14 mouse cellular contexts compared by ENCODE assay signal in genomic region chr15:85043761-85044160, GRCm38 (mm10). TPM values are rescaled to one million over a fixed set of nuclear protein-coding genes. Genes with fewer than 3 reads are reported as not detected.
DNase-seq lines count a peak whose midpoint lies in the region; ATAC-seq and TF ChIP-seq lines count a peak whose summit lies in the region.
"Had no signal": no experiment of that assay in that cellular context is flagged by ENCODE, and none has a peak within 500 bp of the region (broad histone marks: within the 10 kb centered on the region; RNA-seq: fewer than 3 reads in every experiment).

No protein-coding gene starts in this region.

- no peak for TF ChIP-seq POLR2A in limb, embryonic 14.5 days (IDR thresholded peaks at IDR 0.05; ENCODE audit: borderline replicate concordance, extremely low read depth, insufficient read depth, insufficient read length)

- intact Hi-C loops in left cerebral cortex, adult 2 months (cut with DNase I): loop anchor here (1.0 kb wide), 1 partner anchor 42 kb away; no protein-coding TSS in a partner anchor
- intact Hi-C loops in left cerebral cortex, postnatal 10 days (cut with DNase I): loop anchor here (5.0 kb wide), 1 partner anchor 41 kb away; no protein-coding TSS in a partner anchor

- WGBS in forebrain, embryonic 12.5 days: 81% methylated on average over 5 of the region's 5 CpGs
- WGBS in forebrain, embryonic 11.5 days: 82% methylated on average over 5 of the region's 5 CpGs
- WGBS in limb, embryonic 14.5 days: 73% methylated on average over 5 of the region's 5 CpGs
- WGBS in stomach, embryonic 14.5 days: 63% methylated on average over 5 of the region's 5 CpGs

- DNase-seq in forebrain, embryonic 11.5 days (ENCODE audit: low spot score): no peak
- no peak for DNase-seq in left cerebral cortex, adult 2 months (ENCODE audit: extremely low spot score in 1 of 2, low spot score in 2 of 2)
- DNase-seq in left cerebral cortex, postnatal 10 days (ENCODE audit: extremely low spot score in 1 of 2, low spot score in 2 of 2): no peak
- no peak for DNase-seq in limb, embryonic 14.5 days (ENCODE audit: low spot score)
- no peak for DNase-seq in cerebellum, adult 18-20 months
- no peak for DNase-seq in kidney, adult 8-10 months
- DNase-seq: adrenal gland, postnatal 25 days; heart, adult 18-20 months; kidney, adult 11 months; thymus, postnatal 14 days had no signal

- peaks cover 41% of the 10 kb centered on the region for H3K27me3 ChIP-seq in forebrain, embryonic 12.5 days
- peaks cover 4% of the 10 kb centered on the region for H3K27me3 ChIP-seq in forebrain, embryonic 11.5 days (ENCODE audit: control insufficient read depth, insufficient read depth, low read length)
- H3K27me3 ChIP-seq in limb, embryonic 14.5 days (ENCODE audit: control insufficient read depth, insufficient read depth, low read length): no peaks in the 10 kb centered on the region
- H3K27me3 ChIP-seq in stomach, embryonic 14.5 days (ENCODE audit: control insufficient read depth, insufficient read depth, low read length): no peaks in the 10 kb centered on the region
- H3K27me3 ChIP-seq: lung, embryonic 15.5 days had no signal

- H3K4me1 ChIP-seq in forebrain, embryonic 12.5 days: peaks cover 28% of the 10 kb centered on the region
- peaks cover 12% of the 10 kb centered on the region for H3K4me1 ChIP-seq in forebrain, embryonic 11.5 days (replicated peaks; ENCODE audit: control insufficient read depth, insufficient read depth, low read length)
- peaks cover 28% of the 10 kb centered on the region for H3K4me1 ChIP-seq in limb, embryonic 14.5 days (ENCODE audit: control insufficient read depth, insufficient read depth, low read length)
- peaks cover 22% of the 10 kb centered on the region; the same call in 1 of the 2 replicates for H3K4me1 ChIP-seq in stomach, embryonic 14.5 days (ENCODE audit: control insufficient read depth, insufficient read depth, low read length)

- H3K36me3 ChIP-seq in forebrain, embryonic 12.5 days (replicated peaks): peaks cover 20% of the 10 kb centered on the region; the same call in 1 of the 2 replicates
- no peaks in the 10 kb centered on the region; the same call in 1 of the 2 replicates for H3K36me3 ChIP-seq in forebrain, embryonic 11.5 days (ENCODE audit: control insufficient read depth, insufficient read depth, low read length)
- H3K36me3 ChIP-seq in limb, embryonic 14.5 days (ENCODE audit: control insufficient read depth, insufficient read depth, low read length): peaks cover 34% of the 10 kb centered on the region
- peaks cover 23% of the 10 kb centered on the region for H3K36me3 ChIP-seq in stomach, embryonic 14.5 days (ENCODE audit: control insufficient read depth, insufficient read depth, low read length)

- no peak for ATAC-seq in forebrain, embryonic 12.5 days (ENCODE audit: low FRiP score)
- no peak for ATAC-seq in forebrain, embryonic 11.5 days (replicated peaks; ENCODE audit: low FRiP score)
- ATAC-seq in limb, embryonic 14.5 days (ENCODE audit: low FRiP score, low read depth): no peak
- no peak for ATAC-seq in stomach, embryonic 14.5 days (ENCODE audit: insufficient number of reproducible peaks, insufficient read depth, low FRiP score, low read depth)

- H3K4me2 ChIP-seq in forebrain, embryonic 12.5 days: no peak overlapping the region
- no peak overlapping the region for H3K4me2 ChIP-seq in forebrain, embryonic 11.5 days (ENCODE audit: low read depth, low read length, severe bottlenecking)
- H3K4me2 ChIP-seq in limb, embryonic 14.5 days (replicated peaks; ENCODE audit: low read depth, low read length, severe bottlenecking): no peak overlapping the region
- peak overlapping the region; percentile 11; the same call in 1 of the 2 replicates for H3K4me2 ChIP-seq in stomach, embryonic 14.5 days (replicated peaks; ENCODE audit: low read depth, low read length)

- 0 out of 2 replicates have a peak overlapping the region, but pooled peaks have one; percentile 7 for H3K9ac ChIP-seq in forebrain, embryonic 12.5 days
- no peak overlapping the region for H3K9ac ChIP-seq in forebrain, embryonic 11.5 days (ENCODE audit: low read length)
- no peak overlapping the region for H3K9ac ChIP-seq in limb, embryonic 14.5 days (ENCODE audit: low read depth, low read length, severe bottlenecking)
- no peak overlapping the region for H3K9ac ChIP-seq in stomach, embryonic 14.5 days (replicated peaks; ENCODE audit: low read depth, low read length)

- no peak overlapping the region for H3K27ac ChIP-seq in forebrain, embryonic 12.5 days
- no peak overlapping the region for H3K27ac ChIP-seq in forebrain, embryonic 11.5 days (ENCODE audit: low read depth, low read length)
- peak overlapping the region; percentile 86; the same call in 1 of the 2 replicates for H3K27ac ChIP-seq in left cerebral cortex, adult 2 months
- peak overlapping the region; percentile 88; the same call in 1 of the 2 replicates for H3K27ac ChIP-seq in limb, embryonic 14.5 days (replicated peaks; ENCODE audit: low read depth, low read length)
- no peak overlapping the region for H3K27ac ChIP-seq in stomach, embryonic 14.5 days (ENCODE audit: low read length)

- no peak overlapping the region for H3K4me3 ChIP-seq in forebrain, embryonic 12.5 days (replicated peaks)
- no peak overlapping the region for H3K4me3 ChIP-seq in forebrain, embryonic 11.5 days (ENCODE audit: low read depth, low read length)
- no peak overlapping the region for H3K4me3 ChIP-seq in left cerebral cortex, adult 2 months
- no peak overlapping the region for H3K4me3 ChIP-seq in limb, embryonic 14.5 days (replicated peaks; ENCODE audit: low read length)
- H3K4me3 ChIP-seq in stomach, embryonic 14.5 days (ENCODE audit: low read depth, low read length): no peak overlapping the region
- H3K4me3 ChIP-seq: lung, embryonic 15.5 days had no signal

- H3K9me3 ChIP-seq in forebrain, embryonic 12.5 days: no peaks in the 10 kb centered on the region
- H3K9me3 ChIP-seq in forebrain, embryonic 11.5 days (ENCODE audit: control insufficient read depth, low read length): no peaks in the 10 kb centered on the region
- H3K9me3 ChIP-seq in limb, embryonic 14.5 days (ENCODE audit: control insufficient read depth, low read length): no peaks in the 10 kb centered on the region
- no peaks in the 10 kb centered on the region for H3K9me3 ChIP-seq in stomach, embryonic 14.5 days (ENCODE audit: control insufficient read depth, low read depth, low read length)
- H3K9me3 ChIP-seq: lung, embryonic 15.5 days had no signal

- TF ChIP-seq CTCF in left cerebral cortex, adult 2 months (IDR thresholded peaks at IDR 0.05): no peak

RNA-seq across cellular contexts. Expression of gene Fam118a, which starts 15.0 kb away (rescaled TPM):
- polyA plus RNA-seq in forebrain, embryonic 12.5 days (2016; fragmentation: Nextera tagmentation; extraction: Ambion mirVana): 22.1 and 23.6 TPM in 2 replicates
- polyA plus RNA-seq in forebrain, embryonic 11.5 days (2014; fragmentation: Nextera tagmentation; extraction: Ambion mirVana): 25.3 and 27.4 TPM in 2 replicates
- total RNA-seq in left cerebral cortex, adult 2 months (2021): 10 to 100 TPM; 24.4 to 25.3 TPM
- total RNA-seq in left cerebral cortex, postnatal 10 days (2021): 10 to 100 TPM; 25.4 to 26.3 TPM
- 15.5 and 16.4 TPM in 2 replicates for polyA plus RNA-seq in limb, embryonic 14.5 days (2012; rRNA removed)
- 21.7 and 23.1 TPM in 2 replicates for polyA plus RNA-seq in limb, embryonic 14.5 days (2014; fragmentation: Nextera tagmentation; extraction: Ambion mirVana)
- 30.7 and 31.8 TPM in 2 replicates for polyA plus RNA-seq in stomach, embryonic 14.5 days (2014; fragmentation: Nextera tagmentation; extraction: Ambion mirVana)

RNA-seq across cellular contexts. Expression of gene Upk3a, which starts 26.8 kb away (rescaled TPM):
- 0.24 TPM in 1 of 2 replicates, not detected in the other for polyA plus RNA-seq in forebrain, embryonic 12.5 days (2016; fragmentation: Nextera tagmentation; extraction: Ambion mirVana)
- not detected in 2 replicates for polyA plus RNA-seq in forebrain, embryonic 11.5 days (2014; fragmentation: Nextera tagmentation; extraction: Ambion mirVana)
- not detected for total RNA-seq in left cerebral cortex, adult 2 months (2021)
- total RNA-seq in left cerebral cortex, postnatal 10 days (2021): under 1 TPM; 0.32 to 0.65 TPM
- 0.06 and 0.08 TPM in 2 replicates for polyA plus RNA-seq in limb, embryonic 14.5 days (2012; rRNA removed)
- not detected in 2 replicates for polyA plus RNA-seq in limb, embryonic 14.5 days (2014; fragmentation: Nextera tagmentation; extraction: Ambion mirVana)
- polyA plus RNA-seq in stomach, embryonic 14.5 days (2014; fragmentation: Nextera tagmentation; extraction: Ambion mirVana): 11.5 TPM in 2 replicates
- total RNA-seq: adrenal gland, postnatal 25 days; heart, adult 18-20 months had no signal
- polyA plus RNA-seq: limb, embryonic 11.5 days had no signal

RNA-seq across cellular contexts. Expression of gene 5031439G07Rik, which starts 55.4 kb away (rescaled TPM):
- 14.2 and 14.5 TPM in 2 replicates for polyA plus RNA-seq in forebrain, embryonic 12.5 days (2016; fragmentation: Nextera tagmentation; extraction: Ambion mirVana)
- polyA plus RNA-seq in forebrain, embryonic 11.5 days (2014; fragmentation: Nextera tagmentation; extraction: Ambion mirVana): 16.2 and 28.6 TPM in 2 replicates
- 10 to 100 TPM; 72.8 to 94.8 TPM for total RNA-seq in left cerebral cortex, adult 2 months (2021)
- 100 to 1,000 TPM; 128 to 135 TPM for total RNA-seq in left cerebral cortex, postnatal 10 days (2021)
- 21.8 and 25.5 TPM in 2 replicates for polyA plus RNA-seq in limb, embryonic 14.5 days (2012; rRNA removed)
- polyA plus RNA-seq in limb, embryonic 14.5 days (2014; fragmentation: Nextera tagmentation; extraction: Ambion mirVana): 12.3 and 27.0 TPM in 2 replicates
- 8.8 and 9.4 TPM in 2 replicates for polyA plus RNA-seq in stomach, embryonic 14.5 days (2014; fragmentation: Nextera tagmentation; extraction: Ambion mirVana)

Comparison
In these comparisons a context has a peak if more than half of its experiments do, and no peak if none do; other contexts are left out.
1. H3K27ac ChIP-seq: peak in left cerebral cortex, adult 2 months (single experiment) and limb, embryonic 14.5 days (single experiment); none in forebrain, embryonic 12.5 days (single experiment), forebrain, embryonic 11.5 days (single experiment) and stomach, embryonic 14.5 days (single experiment).
2. RNA of gene Upk3a, which starts 26.8 kb away (polyA plus RNA-seq): 11.5 TPM in stomach, embryonic 14.5 days; 0.24 TPM in forebrain, embryonic 12.5 days, 0.06 to 0.08 TPM in limb, embryonic 14.5 days and not detected in forebrain, embryonic 11.5 days; every median in the first group is over 10 times any median in the second.